Mouse (Mus musculus) C2C12 (cell line): Measurements from ENCODE around the gene Zc3h15.

Experiments
- CEBPB ChIP-seq: IDR thresholded peaks from one replicate; pipeline ENCODE4 v1.6.1; 2011; ENCODE audit warnings: low read depth, mild to moderate bottlenecking, control low read depth, moderate library complexity
- CTCF ChIP-seq: IDR thresholded peaks from one replicate; pipeline ENCODE4 v1.5.1; 2011; ENCODE audit not compliant: control insufficient read depth, insufficient read depth, insufficient read length
- MAX ChIP-seq: IDR thresholded peaks from one replicate; pipeline ENCODE4 v1.6.1; 2011; ENCODE audit warnings: mild to moderate bottlenecking, control low read depth
- MYOD1 ChIP-seq: IDR thresholded peaks from one replicate; pipeline ENCODE4 v1.6.1; 2011; ENCODE audit warnings: low read depth; ENCODE audit not compliant: control insufficient read depth, insufficient read length
- USF1 ChIP-seq: IDR thresholded peaks from one replicate; pipeline ENCODE4 v1.6.1; 2011; ENCODE audit warnings: low read depth, mild to moderate bottlenecking, control low read depth, moderate library complexity

- TF ChIP-seq CTCF (no peak), USF1 (no peak), CEBPB (no peak), MYOD1 (no peak), MAX (no peak)
Measured at GRCm38 (mm10) chr2:83659279-83659678, 15.0 kb downstream of the Zc3h15 start.
